Mouse (Mus musculus): Measurements from ENCODE around the gene Pomp. TPM values are rescaled to one million over a fixed set of nuclear protein-coding genes. Genes with fewer than 3 reads are reported as not detected.

Gene Pomp
- polyA plus RNA-seq, 1 experiment, result 220 TPM

DNA sequence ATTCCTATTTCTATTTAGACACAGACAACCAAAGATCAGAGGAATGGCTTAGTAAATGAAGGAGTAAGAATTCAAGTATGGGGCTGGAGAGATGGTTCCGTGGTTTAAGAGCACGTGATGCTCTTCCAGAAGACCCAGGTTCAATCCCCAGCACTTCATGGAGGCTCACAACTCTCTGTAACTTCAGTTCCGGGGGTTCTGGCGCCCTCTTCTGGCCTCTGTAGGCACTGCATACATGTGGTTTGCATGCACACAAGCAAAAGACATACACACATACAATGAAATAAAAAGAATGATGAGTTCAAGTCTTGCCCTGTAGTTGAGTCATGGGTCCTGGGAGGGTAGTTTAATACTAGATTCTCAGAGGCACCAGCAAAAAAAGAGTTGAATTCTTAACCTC is 43.8 kb upstream of the Pomp start:
- Histone ChIP-seq H3K4me2 (ENCODE audit: low read depth) (no peak overlapping the region), H3K4me3 (no peak overlapping the region), H3K27me3 (ENCODE audit: control insufficient read depth, insufficient read depth, insufficient read length) (no peaks in the 10 kb centered on the region), H3K36me3 (ENCODE audit: control insufficient read depth, insufficient read depth) (no peaks in the 10 kb centered on the region), H3K79me2 (ENCODE audit: control insufficient read depth, insufficient read depth) (no peaks in the 10 kb centered on the region), H3ac (ENCODE audit: control insufficient read depth, insufficient read length) (no peak overlapping the region)
- TF ChIP-seq TCF3 (IDR thresholded peaks at IDR 0.05; ENCODE audit: insufficient read length, low read depth), result no peak
- no peak for TF ChIP-seq REST (IDR thresholded peaks at IDR 0.05; ENCODE audit: insufficient read depth, insufficient read length)
- TF ChIP-seq MYOG (IDR thresholded peaks at IDR 0.05; ENCODE audit: control insufficient read depth in 1 of 3, insufficient read depth in 1 of 3, insufficient read length in 2 of 3, low read depth in 2 of 3), result no peak
- no peak for TF ChIP-seq CEBPB (IDR thresholded peaks at IDR 0.05; ENCODE audit: insufficient read depth, poor library complexity, severe bottlenecking)
- no peak for TF ChIP-seq SRF (IDR thresholded peaks at IDR 0.05; ENCODE audit: control insufficient read depth, insufficient read length, low read depth)
- no peak for TF ChIP-seq POLR2A (IDR thresholded peaks at IDR 0.05; ENCODE audit: insufficient read length, low read depth)
- no peak for TF ChIP-seq USF1 (IDR thresholded peaks at IDR 0.05; ENCODE audit: low read depth)

DNA sequence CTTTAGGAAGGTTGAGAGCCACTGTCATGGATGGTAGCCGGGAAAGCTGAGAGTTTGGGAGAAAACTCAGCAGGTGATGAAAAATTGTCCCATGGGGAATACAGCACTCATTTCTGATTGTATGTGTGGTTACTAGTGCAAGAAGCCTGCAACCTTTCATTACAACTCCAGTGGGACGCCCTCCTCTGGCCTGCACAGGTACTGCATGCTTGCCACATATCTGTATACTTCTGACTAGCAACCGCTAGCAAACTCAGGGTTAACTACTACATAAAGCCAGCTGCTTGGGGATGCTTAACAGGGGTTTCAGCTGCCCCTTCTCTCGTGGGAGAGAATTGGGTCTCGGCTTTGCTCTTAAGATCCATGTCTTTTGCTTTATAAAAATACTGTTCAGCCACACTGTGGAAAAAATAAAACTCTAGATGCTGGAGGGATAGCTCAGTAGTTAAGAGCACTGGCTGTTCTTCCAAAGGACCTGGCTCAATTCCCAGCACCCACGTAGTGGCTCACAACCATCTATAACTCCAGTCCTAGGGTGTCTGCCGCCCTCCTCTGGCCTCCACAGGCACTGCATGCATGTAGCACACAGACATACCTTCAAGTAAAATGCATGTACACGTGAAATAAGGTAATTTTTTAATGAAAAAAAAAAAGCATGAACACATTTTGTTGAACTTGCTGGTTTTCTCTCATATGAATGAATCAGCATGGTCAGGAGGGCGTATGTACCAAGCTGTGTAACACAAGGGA is 42.3 kb upstream of the Pomp start:
- Histone ChIP-seq H3K4me2 (ENCODE audit: low read depth) (no peak overlapping the region), H3K79me2 (ENCODE audit: control insufficient read depth, insufficient read depth) (no peaks in the 10 kb centered on the region), H3K36me3 (ENCODE audit: control insufficient read depth, insufficient read depth) (no peaks in the 10 kb centered on the region), H3K27me3 (ENCODE audit: control insufficient read depth, insufficient read depth, insufficient read length) (no peaks in the 10 kb centered on the region), H3ac (ENCODE audit: control insufficient read depth, insufficient read length) (no peak overlapping the region), H3K4me3 (no peak overlapping the region)
- TF ChIP-seq SRF (IDR thresholded peaks at IDR 0.05; ENCODE audit: control insufficient read depth, insufficient read length, low read depth) (no peak), MYOD1 (IDR thresholded peaks at IDR 0.05; ENCODE audit: control insufficient read depth in 1 of 3, insufficient read length in 2 of 3, low read depth in 2 of 3) (no peak), MYOG (IDR thresholded peaks at IDR 0.05; ENCODE audit: control insufficient read depth in 1 of 3, insufficient read depth in 1 of 3, insufficient read length in 2 of 3, low read depth in 2 of 3) (no peak), E2F4 (IDR thresholded peaks at IDR 0.05; ENCODE audit: insufficient read depth) (no peak), POLR2A (IDR thresholded peaks at IDR 0.05; ENCODE audit: insufficient read length, low read depth) (no peak), TCF12 (IDR thresholded peaks at IDR 0.05; ENCODE audit: insufficient read depth, poor library complexity, severe bottlenecking) (no peak), USF1 (IDR thresholded peaks at IDR 0.05; ENCODE audit: low read depth) (no peak), POLR2AphosphoS2 (IDR thresholded peaks at IDR 0.05; ENCODE audit: insufficient read length, low read depth) (no peak), REST (IDR thresholded peaks at IDR 0.05; ENCODE audit: insufficient read depth, insufficient read length) (no peak), TCF3 (IDR thresholded peaks at IDR 0.05; ENCODE audit: insufficient read length, low read depth) (no peak), MAX (IDR thresholded peaks at IDR 0.05; ENCODE audit: low read depth) (no peak), CEBPB (IDR thresholded peaks at IDR 0.05; ENCODE audit: insufficient read depth, poor library complexity, severe bottlenecking) (no peak)

DNA sequence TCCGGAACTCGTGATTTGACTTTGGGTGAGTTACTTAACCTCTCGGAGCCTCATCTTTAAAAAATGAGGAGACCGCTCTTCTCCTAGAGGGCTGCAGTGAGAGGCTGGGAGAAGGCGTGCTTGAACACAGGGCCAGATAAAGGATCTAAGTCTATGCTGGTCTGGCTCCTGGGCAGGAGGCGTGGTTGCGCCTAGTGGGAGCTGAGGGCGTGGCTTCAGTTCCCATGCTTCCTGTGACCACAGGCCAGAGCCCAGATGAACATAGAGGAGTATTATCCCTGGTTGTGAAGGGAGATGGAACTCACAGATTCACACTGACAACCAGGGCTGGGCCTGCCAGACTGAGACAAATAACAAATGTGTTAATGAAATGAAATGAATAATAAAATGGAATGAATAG is 41.4 kb upstream of the Pomp start:
- no peak overlapping the region for H3K4me3 ChIP-seq
- no peak for TF ChIP-seq SRF (IDR thresholded peaks at IDR 0.05; ENCODE audit: control insufficient read depth, insufficient read length, low read depth)
- no peak for TF ChIP-seq POLR2A (IDR thresholded peaks at IDR 0.05; ENCODE audit: insufficient read length, low read depth)
- no peak for TF ChIP-seq REST (IDR thresholded peaks at IDR 0.05; ENCODE audit: insufficient read depth, insufficient read length)
- TF ChIP-seq CEBPB (IDR thresholded peaks at IDR 0.05; ENCODE audit: insufficient read depth, poor library complexity, severe bottlenecking), result no peak
- no peak for TF ChIP-seq POLR2AphosphoS2 (IDR thresholded peaks at IDR 0.05; ENCODE audit: insufficient read length, low read depth)
- no peak for TF ChIP-seq TCF12 (IDR thresholded peaks at IDR 0.05; ENCODE audit: insufficient read depth, poor library complexity, severe bottlenecking)
- TF ChIP-seq TCF3 (IDR thresholded peaks at IDR 0.05; ENCODE audit: insufficient read length, low read depth), result no peak
- TF ChIP-seq MYOG (IDR thresholded peaks at IDR 0.05; ENCODE audit: control insufficient read depth in 1 of 3, insufficient read depth in 1 of 3, insufficient read length in 2 of 3, low read depth in 2 of 3), result no peak
- TF ChIP-seq E2F4 (IDR thresholded peaks at IDR 0.05; ENCODE audit: insufficient read depth), result no peak
- no peaks in the 10 kb centered on the region for H3K27me3 ChIP-seq (ENCODE audit: control insufficient read depth, insufficient read depth, insufficient read length)

DNA sequence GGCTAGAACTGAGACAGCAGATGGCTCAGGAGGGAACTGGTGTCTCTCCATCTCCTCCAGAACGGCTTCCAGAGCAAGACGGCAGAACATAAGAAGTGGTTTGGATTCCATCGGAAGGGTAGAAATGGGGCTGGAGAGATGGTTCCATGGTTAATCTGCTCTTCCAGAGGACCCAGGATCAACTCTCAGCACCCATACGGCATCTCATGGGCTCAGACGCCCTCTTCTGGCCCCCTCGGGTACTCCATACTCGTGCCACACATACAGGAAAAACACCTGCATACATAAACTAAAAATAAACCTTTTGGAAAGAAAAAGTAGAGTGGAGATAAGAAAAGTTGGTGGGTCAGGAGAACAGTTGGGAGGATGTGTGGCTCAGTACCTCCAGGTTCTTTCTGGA is 40.4 kb upstream of the Pomp start:
- H3ac ChIP-seq (ENCODE audit: control insufficient read depth, insufficient read length), result no peak overlapping the region
- H3K4me2 ChIP-seq (ENCODE audit: low read depth), result no peak overlapping the region
- TF ChIP-seq TCF3 (IDR thresholded peaks at IDR 0.05; ENCODE audit: insufficient read length, low read depth), result no peak
- TF ChIP-seq TCF12 (IDR thresholded peaks at IDR 0.05; ENCODE audit: insufficient read depth, poor library complexity, severe bottlenecking), result no peak
- no peak for TF ChIP-seq REST (IDR thresholded peaks at IDR 0.05; ENCODE audit: insufficient read depth, insufficient read length)
- TF ChIP-seq MAX (IDR thresholded peaks at IDR 0.05; ENCODE audit: low read depth), result no peak
- TF ChIP-seq MYOD1 (IDR thresholded peaks at IDR 0.05; ENCODE audit: control insufficient read depth in 1 of 3, insufficient read length in 2 of 3, low read depth in 2 of 3), result no peak
- no peak for TF ChIP-seq USF1 (IDR thresholded peaks at IDR 0.05; ENCODE audit: low read depth)
- no peak for TF ChIP-seq MYOG (IDR thresholded peaks at IDR 0.05; ENCODE audit: control insufficient read depth in 1 of 3, insufficient read depth in 1 of 3, insufficient read length in 2 of 3, low read depth in 2 of 3)
- TF ChIP-seq CEBPB (IDR thresholded peaks at IDR 0.05; ENCODE audit: insufficient read depth, poor library complexity, severe bottlenecking), result no peak
- TF ChIP-seq POLR2AphosphoS2 (IDR thresholded peaks at IDR 0.05; ENCODE audit: insufficient read length, low read depth), result no peak
- TF ChIP-seq SRF (IDR thresholded peaks at IDR 0.05; ENCODE audit: control insufficient read depth, insufficient read length, low read depth), result no peak
- TF ChIP-seq E2F4 (IDR thresholded peaks at IDR 0.05; ENCODE audit: insufficient read depth), result no peak
- TF ChIP-seq POLR2A (IDR thresholded peaks at IDR 0.05; ENCODE audit: insufficient read length, low read depth), result no peak
- no peaks in the 10 kb centered on the region for H3K27me3 ChIP-seq (ENCODE audit: control insufficient read depth, insufficient read depth, insufficient read length)
- H3K79me2 ChIP-seq (ENCODE audit: control insufficient read depth, insufficient read depth), result no peaks in the 10 kb centered on the region
- H3K4me3 ChIP-seq, result no peak overlapping the region
- H3K36me3 ChIP-seq (ENCODE audit: control insufficient read depth, insufficient read depth), result no peaks in the 10 kb centered on the region

More for the DNA sequence above, 41.4 kb upstream of the Pomp start:
- Histone ChIP-seq H3K36me3 (ENCODE audit: control insufficient read depth, insufficient read depth) (no peaks in the 10 kb centered on the region), H3ac (ENCODE audit: control insufficient read depth, insufficient read length) (no peak overlapping the region), H3K79me2 (ENCODE audit: control insufficient read depth, insufficient read depth) (no peaks in the 10 kb centered on the region), H3K4me2 (ENCODE audit: low read depth) (no peak overlapping the region)
